Mouse (Mus musculus) T-helper 2 cell (primary cell): Measurements from ENCODE around the gene Slc15a3.

Experiments used
- in situ Hi-C: fragments of 300-600 bp; cut with MboI, MseI; formaldehyde crosslinking; loops from one replicate; pipeline ENCODE4 v1.15.1; 2025; ENCODE audit warnings: high pct_unique_total_duplicates

Gene Slc15a3

DNA sequence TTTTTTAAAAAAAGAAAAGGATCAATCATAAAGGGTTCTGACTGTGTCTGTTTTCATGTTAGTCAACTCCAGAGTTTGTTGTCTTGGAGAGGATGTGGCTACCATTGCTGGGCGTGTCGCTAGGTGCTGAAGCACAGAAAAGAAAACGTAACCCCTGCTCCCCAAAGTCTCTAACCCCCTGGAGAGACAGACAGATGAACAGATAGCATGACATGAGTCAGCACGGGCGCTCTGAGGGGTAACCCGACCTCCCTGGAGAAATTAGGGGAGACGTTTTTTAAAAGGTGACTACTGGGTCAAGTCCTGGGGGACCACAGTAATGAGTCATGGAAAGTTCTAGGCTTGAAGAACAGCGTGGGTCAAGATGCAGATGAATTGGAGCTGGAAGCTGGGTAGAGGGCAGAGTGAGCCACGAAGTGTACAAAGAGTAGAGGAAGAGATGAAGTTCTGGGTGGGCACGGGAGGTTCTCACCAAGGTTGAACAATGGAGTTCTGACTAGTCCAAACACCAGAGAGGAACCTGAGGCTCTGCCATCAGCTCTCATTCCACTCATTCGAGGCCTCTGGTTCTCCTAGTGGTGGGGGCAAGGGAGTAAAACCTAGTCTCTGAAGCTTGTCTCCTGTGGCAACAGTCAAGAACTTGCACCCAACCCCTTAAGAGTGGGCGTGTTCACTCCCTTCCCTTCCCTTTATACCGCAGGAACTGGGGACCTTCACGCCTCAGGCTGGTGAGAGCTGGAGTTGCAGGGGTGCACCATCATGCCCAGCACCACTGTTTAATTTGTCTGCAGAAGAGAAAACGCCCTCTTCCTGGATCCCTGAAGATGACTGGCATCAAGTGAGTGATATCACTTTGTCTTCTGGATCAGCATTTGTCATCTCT is at the start of gene Slc15a3:
TSS of gene Slc15a3 (plus strand) at position 718 of the 883 bp plus-strand sequence.
- in situ Hi-C loops: loop anchor here (5.0 kb wide), 1 partner anchor 38 kb away; no protein-coding TSS in a partner anchor

DNA sequence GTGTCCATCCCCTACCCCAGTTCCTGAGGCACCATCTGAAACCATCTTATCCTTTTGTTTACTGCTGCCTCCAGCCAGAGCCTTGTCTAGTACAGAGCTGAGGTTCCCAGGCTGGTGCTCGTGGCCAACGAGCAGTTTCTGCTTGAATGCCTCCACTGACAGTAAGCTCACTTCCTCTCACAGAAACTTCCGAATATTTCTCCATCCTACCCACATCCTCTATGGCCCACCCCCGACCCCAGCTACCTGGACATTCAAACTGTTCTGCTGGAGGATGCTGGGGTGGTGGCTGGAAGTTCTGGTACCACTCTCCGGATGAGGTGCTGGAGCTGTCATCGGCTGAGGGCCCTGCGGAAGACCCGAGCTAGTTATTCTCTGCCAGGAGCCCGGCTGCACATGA is 49.2 kb upstream of the Slc15a3 start:
- in situ Hi-C loops: no loop called here

DNA sequence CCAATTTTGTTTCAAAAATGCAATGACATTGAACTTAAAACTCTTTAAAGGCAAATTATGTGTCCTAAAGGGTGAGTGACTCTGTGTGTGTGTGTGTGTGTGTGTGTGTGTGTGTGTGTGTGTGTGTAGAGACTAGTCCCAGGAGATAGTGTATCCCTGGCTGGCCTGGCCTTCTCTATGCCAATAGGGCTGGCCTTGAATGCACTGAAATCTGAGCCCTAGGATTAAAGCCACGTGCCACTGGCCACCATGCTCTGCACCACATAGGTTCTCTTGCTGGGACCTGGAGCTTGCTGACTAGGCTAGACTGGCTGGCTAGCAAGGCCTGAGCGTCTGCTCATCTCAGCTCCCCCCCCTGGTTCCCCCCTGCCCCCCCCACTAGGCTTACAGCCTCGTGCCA is 46.5 kb upstream of the Slc15a3 start:
- in situ Hi-C loops: no loop called here

DNA sequence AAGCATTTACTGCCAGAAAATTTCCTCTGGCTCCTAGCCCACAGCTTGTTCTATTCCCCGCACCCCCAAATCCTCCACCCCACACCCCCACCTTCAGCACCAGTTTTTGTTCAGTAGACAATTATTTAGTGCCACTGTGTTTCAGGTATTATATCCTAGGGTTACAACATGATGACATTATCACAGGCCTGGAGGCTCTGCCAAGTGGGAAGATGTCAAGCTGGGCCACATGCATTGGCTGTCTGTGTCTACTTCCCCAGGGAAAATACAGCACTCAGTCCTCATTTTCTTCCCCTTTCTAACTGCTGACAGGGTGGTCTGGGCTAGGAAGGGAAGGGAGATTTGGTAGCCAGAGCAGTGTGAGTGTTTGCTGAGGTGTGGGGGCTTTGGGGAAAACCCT is 44.6 kb upstream of the Slc15a3 start:
- in situ Hi-C loops: no loop called here

DNA sequence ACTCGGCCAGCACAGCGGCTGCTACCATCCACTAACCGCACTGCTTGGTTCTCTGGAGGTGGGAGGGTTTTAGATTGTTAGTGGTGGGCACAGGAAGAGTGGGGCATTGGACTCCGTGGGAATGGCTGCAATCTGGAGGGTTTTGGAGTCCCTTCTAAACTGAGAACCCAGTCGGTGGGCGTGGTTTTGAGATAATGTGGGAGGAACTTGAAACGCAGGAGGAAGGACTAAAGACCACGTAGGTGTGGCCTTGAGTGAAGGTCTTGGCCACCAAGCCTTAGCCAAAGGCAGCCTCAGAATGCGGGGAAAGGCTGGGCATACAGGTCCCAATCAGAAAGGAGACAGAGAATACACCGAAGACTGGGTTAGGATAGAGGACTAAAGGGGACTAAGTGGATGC is 41.0 kb upstream of the Slc15a3 start:
- in situ Hi-C loops: no loop called here

DNA sequence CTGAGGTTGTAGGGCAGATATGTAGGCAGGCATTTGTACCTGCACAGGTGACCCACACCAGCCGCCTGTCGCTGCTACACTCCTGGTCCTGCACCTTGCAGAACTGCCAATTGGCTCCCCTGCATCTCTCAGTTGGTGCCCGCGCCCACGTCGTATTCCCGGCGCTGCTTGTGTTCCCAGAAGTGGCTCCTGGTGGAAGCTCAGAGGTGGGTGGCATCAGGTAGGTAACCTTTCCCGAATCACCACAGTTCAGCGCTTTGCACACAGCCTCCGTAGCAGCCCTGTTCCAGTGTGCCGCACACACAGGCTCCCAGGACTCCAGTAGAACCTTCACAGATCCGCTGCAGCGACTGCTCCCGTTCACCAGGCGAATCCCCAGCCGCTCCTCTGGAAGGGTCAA is 40.4 kb upstream of the Slc15a3 start:
- in situ Hi-C loops: no loop called here

DNA sequence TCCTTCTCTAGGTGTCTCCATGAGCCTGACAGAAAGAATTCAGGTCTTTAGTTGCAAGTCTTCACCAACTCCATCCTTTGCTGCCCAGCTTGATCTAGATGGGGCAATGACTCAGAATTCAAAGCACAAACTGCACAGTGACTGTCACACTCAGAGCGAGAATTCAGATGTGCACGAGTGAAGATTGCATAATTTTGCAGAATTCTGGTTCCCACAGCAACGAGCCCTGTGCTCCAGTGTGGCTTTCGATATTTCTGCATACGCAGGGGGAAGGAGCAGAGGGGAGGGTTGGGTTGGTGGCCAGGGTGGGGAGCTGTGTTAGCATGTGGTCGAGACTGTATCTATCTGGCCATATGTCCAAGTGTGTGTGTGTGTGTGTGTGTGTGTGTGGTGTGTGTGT is 38.5 kb upstream of the Slc15a3 start:
- in situ Hi-C loops: loop anchor here (5.0 kb wide), 1 partner anchor 71 kb away; no protein-coding TSS in a partner anchor

DNA sequence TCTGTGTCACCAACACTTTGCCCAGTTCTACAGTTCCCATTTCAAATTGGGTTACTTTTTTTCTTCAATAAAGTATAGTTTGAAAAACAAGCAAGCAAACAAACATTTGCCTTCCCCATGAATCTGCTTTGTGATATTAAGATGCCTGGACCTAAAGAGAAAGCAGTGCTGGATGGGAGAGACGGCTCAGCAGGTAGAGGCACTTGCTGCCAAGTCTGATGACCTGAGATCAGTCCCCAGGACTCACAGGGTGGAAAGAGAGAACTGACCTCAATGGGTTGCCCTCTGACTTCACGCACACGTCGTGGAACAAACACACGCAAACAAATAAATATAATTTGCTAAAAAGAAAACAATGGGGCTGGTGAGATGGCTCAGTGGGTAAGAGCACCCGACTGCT is 37.6 kb upstream of the Slc15a3 start:
- in situ Hi-C loops: loop anchor here (5.0 kb wide), 1 partner anchor 70 kb away; no protein-coding TSS in a partner anchor

DNA sequence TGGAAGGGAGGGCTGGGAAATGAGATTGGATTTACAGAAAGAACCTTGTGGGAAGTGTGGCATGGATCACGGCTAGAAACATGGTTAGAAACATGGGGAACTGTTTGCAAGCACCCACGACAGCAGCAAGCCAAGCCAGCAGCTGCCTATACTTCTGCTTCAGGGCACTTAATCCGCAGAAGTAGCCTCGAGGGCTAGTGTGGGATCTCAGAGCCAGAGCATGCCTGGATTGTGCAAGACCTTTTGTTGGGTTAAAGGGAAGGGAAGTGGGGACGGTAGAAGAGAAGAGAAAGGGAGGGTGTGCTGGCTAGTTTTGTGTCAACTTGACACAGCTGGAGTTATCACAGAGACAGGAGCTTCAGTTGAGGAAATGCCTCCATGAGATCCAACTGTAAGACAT is 35.8 kb upstream of the Slc15a3 start:
- in situ Hi-C loops: loop anchor here (5.0 kb wide), 1 partner anchor 69 kb away; no protein-coding TSS in a partner anchor

DNA sequence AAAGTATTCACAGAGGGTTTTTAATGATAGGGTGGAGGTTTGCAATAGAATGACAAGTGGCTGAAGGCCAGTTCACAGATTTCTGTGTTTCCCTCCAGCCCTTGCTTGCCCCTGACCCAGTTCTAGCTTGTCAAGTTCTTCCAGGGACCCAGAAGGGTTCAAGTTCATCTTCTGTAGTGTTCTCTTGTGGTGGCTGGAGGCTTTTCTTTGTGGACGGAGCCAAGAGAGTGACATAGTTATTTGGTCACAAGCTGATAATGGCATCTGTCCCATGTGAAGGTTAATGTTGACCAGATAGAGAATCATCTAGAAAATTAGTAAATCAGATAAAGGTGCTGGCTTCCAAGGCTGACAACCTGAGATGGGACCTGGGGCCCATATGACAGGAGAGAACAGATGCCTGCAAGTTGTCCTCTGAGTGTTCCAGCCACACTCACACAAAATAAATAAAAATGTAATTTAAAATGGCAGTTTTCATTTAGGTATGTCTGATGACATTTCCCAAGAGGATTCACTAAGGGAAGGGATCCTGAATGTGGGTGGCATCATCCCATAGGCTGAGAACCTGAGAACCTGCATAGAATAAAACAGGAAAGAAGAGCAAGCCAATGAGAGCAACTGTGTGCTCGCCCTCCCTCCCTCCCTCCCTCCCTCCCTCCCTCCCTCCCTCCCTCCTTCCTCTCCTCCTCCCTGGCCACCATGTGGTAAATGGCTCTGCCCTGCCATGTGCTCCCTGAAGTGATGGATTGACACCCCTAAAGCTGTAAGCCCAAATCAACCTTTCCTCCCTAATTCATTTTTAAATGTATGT is 34.5 kb upstream of the Slc15a3 start:
- in situ Hi-C loops: loop anchor here (5.0 kb wide), 1 partner anchor 67 kb away; no protein-coding TSS in a partner anchor

DNA sequence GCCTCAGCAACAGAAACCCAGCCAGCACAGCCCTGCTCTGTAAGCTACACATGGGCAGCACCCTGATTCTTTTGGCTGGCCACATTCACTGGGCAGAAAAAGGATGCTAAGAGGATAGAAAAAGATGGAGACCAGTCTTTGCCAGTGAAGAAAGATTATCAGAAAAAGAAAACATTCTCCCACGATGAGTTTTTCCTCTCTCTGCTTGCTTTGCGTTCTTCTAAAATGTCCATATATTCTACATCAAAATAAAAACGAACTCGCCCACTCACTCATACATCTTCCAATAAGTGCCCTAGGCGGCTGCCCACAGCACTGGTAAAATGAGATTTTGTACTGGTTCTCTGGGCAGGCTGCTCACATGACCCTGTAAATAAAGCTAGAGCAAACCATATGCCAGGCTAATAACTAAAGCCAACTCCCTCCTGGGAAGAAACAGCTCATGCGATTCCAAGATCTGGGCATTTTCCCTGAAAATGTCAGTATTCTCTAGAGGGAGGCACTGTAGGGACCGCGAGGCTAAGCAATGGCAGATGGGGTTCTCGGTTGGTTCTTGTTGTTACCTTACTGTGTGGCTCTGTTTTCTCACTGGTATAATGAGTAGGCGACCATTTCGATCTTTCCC is 33.8 kb upstream of the Slc15a3 start:
- in situ Hi-C loops: no loop called here

DNA sequence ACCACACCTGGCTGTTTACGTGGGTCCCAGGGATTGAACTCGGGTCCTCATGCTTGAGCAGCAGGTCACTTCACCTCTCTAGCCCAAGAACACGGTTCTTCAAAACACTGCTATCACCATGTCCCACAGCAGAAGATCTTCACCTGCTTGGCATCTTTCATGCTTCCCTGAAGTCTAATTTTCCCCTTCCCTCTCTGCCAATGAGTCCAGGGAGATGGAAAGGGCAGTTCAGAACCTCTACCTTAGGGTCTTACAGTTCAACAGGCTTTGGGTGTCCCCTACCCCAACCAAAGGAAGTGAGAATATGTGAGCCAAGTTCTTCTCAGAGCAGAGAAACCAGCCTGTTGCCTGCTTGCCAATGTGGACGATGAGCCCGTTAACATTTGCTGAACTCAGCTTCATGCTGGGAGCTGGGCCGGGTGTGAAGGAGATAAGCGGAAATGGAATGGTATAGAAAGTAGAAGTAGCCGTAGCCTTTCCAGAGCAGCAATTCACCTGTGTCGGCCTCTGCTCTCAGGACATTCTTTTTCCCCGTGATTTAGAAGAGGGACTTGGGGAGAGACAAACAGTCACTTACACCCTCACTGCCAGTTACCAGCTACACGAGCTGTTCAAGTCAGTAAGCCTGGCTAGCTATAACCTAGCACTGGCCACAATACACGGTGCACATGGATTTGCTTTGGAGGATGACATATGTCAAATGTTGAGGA is 30.8 kb upstream of the Slc15a3 start:
- in situ Hi-C loops: no loop called here

DNA sequence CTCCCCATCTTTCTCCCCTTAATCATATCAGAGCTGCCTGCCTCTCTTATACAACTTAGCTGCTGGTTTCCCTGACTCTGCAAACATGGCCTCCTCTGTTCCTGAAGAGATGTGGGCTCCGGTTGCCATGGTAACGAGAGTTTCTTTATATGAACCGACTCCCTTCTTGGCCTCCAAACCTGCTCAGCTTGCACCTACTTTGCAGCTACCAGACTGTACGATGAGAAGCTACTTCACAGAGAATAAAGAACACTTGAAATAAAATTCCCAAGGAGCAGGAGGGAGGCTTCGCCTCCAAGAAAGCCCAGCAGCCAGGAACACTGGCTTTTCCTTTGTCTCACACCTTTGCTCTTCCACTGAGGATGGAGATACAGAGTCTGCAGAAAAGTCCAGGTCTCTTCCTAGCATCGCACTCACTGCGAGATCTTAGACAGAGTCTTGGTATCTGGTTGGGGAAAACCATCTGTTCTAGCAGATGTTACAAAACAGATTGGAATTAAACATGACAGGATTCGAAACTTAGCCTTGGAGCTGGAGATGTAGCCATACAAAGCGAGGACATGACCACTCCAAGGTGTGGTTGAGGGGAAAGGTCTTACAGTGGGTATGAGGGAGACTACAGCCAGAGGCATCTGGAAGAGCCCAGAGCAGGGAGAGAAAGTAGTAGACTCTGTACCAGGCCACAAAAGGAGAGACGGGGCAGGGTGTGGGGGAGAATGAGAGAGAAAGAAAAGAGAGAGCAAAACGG is 29.9 kb upstream of the Slc15a3 start:
- in situ Hi-C loops: no loop called here

DNA sequence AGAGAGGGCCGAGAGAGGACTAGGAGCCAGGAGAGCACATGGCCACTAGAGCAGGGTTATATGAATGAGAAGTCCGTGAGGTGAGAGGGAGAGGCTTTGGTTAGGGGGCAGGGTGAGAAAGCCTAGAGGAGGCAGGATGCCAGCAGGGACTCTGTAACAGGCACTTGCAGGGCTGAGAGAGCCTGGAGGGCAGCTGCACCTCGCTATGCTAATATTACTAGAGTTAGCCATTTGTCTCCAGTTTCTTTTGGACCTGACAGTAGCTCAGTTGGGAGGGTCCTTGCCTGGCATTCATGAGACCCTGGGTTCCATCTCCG is 29.4 kb upstream of the Slc15a3 start:
- in situ Hi-C loops: no loop called here

DNA sequence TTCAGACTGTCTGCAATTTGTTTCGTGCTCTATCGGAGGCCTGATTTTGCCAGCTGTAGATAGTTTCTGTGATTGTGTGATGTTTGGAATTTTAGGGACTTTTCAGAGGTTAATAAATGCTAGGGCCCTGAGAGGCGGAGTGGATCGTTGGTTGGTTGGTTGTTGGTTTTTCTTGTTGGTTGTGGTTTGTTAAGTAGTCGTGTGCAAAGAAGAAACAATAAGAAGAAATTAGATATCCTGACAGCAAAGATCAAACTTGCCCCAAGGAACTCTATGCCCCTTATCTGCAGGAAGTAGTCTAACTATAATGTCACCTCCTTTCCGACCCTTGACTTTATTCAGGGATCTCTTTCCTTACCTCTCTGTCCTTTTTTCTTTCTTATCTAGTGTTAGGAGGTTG is 28.1 kb upstream of the Slc15a3 start:
- in situ Hi-C loops: no loop called here

DNA sequence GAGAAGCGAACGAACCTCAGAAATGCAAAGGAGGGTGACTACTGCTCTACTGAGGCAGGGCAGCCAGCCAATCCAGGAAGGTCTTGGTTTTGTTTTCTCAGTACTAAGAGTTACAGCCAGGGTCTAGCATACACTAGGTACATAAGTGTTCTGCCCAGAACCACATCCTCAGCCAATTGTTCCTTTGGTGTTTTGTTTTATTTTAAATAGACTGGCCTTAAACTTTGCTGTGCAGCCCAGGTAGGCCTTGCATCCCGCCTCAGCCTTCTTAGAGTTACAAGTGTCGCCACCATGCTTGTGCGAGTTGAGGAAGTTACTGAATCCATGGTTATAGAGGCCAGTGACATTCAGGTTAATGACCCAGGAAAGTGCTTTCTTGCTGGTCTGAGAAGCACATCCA is 26.5 kb upstream of the Slc15a3 start:
- in situ Hi-C loops: no loop called here

DNA sequence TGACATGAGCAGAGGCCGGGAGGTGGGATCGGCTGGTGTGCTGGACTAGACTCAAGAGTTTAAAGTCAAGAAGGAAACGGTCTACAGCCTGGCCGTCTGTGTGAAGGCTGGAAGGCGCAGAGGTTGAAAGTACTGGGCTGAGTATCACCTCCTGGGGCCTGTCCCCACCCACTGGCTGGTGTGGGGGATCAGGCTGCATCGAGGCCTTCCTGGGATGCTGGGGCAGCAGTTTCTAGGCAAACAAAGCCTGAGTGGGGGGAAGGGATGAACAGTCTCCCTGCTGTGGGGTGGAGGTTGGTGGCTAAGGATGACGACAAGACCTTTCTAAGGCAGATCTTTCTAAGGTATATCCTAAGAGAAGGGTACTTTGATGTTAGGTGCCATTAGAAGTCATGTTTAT is 25.6 kb upstream of the Slc15a3 start:
- in situ Hi-C loops: no loop called here

DNA sequence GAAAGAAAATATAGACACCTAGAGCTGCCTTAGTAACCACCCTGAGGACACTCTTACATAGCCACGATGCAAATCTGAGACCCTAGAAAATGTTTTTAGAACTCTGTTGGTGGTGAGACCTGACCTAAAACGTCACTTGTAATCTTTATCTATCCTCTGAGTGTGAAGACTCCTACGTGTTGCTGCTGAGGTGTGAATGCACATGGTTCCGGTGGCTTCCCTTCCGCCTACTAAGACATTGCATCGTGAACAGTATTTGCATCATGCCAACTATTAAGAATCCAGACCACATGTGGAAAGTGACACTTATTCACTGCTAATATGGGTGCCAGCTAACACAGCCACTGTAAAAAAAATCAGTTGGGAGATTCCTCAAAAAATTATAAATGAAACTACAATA is 23.7 kb upstream of the Slc15a3 start:
- in situ Hi-C loops: no loop called here

DNA sequence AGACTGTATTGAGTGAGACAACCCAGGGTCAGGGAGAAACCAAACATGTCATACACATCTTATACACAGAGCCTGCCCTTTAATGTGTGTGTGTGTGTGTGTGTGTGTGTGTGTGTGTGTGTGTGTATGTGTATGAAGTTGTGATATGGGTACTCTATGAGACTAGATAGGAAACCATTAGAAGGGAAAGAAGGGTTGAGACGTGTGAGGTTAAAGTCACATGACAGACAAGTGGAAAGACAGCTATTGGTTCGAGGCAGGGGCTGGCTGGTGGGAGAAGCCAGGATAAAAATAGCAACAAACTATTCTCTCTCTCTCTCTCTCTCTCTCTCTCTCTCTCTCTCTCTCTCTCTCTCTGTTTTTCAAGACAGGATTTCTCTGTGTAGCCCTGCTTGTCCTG is 23.1 kb upstream of the Slc15a3 start:
- in situ Hi-C loops: no loop called here

DNA sequence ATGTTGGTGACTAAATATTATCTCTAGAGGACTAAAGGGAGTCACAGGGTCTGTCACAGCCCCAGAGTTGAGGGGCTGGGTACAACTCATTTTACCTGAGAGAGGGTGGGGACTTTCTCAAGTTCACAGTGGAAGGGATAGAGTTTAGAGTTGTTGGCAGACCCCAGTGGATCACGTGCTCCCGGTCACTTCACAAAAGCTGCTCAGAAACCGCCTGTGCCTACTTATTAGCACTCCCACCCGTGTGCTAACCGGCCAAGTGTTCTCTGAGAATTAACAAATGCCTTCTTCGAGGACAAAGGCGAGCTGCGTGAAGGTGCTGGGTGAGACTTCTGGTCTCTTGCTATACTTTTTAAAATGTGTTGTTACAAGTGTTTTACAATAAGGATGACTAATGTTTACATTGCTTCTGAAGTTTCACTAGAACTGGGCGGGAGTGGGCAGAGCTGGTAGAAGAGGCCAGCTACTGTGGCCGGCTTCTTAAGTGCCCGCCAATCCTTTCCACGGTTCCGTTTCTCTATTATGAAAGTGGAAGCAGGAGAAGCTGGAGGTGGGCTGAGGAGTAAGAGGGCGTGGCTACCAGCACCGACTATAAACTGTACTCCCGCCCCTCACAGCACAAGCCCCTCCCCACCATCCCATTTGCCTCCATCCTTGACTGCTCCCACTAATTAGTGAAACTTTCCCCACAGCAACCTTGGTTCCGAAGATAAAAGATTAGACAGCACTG is 21.1 kb upstream of the Slc15a3 start:
- in situ Hi-C loops: no loop called here
